Mouse (Mus musculus): ENCODE measurements around the gene Slc38a10. TPM values are rescaled to one million over a fixed set of nuclear protein-coding genes. Genes with fewer than 3 reads are reported as not detected.

The Slc38a10 gene
- polyA plus RNA-seq, 1 experiment, result 90.4 TPM

DNA sequence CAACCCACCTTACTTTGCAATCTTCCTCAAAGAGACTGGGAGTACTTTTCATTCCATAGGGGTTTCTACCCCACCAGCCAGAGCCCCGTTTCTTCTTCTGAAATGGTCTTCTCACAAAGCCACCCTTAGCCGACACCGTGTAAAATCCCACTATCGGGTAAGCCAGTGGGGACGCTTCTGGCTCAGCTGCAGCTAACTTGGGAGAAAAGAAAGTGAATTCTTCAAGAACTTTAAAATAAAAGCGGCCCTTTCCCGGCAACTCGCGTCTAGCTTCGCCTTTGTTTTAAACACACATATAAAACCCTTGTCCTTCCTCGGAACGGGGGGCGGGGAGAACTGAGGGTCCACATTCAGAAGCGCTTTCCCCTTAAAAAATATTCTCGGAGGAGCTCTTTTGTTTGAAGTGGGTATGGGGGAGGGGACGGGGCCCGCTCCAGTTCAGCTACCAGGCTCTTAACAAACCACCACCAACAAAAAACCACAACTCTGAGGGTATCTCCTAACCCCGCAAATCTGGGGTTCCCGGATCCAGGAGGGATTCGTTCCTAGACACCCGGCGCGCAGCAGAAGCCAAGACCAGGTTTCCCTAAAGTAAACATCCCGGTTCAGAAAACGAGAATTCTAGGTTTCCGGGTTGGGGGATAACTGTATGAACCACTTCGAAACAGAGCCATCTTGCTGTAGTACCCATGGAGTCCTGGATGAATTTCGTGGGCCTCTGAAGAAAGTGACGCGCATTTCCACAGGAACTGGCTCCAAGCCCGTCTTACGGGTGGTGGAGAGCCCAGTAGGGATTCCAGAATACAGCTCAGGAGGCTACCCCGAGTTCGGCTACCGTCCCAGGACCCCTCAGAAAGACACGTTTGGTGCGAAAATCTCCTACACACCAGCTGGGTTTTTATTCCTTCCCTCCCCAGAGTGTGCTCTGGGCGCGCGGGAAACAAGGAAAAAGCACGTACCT, 37.6 kb upstream of the Slc38a10 start:
- TF ChIP-seq CTCF (IDR thresholded peaks at IDR 0.05; ENCODE audit: control insufficient read depth, insufficient read depth, insufficient replicate concordance, low read depth, low read length) (no peak), POLR2A (IDR thresholded peaks at IDR 0.05; ENCODE audit: control insufficient read depth, low read depth, low read length) (no peak)
- no peaks in the 10 kb centered on the region for H3K36me3 ChIP-seq (ENCODE audit: control insufficient read depth, insufficient read depth, low read length)
- peak overlapping the region; percentile 82 for H3K4me3 ChIP-seq (ENCODE audit: control insufficient read depth, low read depth, low read length)
- H3K27me3 ChIP-seq (ENCODE audit: control insufficient read depth, insufficient read depth, low read length), result no peaks in the 10 kb centered on the region
- peaks cover 47% of the 10 kb centered on the region for H3K4me1 ChIP-seq (ENCODE audit: control insufficient read depth, insufficient read depth, low read length)
- peak overlapping the region; percentile 76 for H3K27ac ChIP-seq (ENCODE audit: control insufficient read depth, insufficient read depth, low read depth, low read length)

DNA sequence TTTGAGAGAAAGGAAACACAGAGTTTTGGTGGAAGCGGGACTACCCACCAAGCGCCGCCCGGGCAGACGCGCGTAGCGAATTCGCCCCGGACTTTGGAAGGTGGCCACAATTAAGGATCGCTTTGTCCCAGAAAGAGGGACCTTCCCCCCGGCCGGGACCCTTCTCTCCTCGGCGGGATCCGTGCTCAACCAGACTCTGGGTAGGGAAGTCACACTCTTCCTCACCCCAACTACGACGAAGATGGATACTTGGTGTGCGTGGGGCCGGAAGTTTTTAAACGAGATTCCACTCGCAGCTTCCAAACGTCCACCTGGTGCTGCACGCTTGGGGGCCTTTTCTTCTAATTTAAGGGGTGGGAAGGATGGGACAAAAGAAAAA, 36.9 kb upstream of the Slc38a10 start:
- no peaks in the 10 kb centered on the region for H3K36me3 ChIP-seq (ENCODE audit: control insufficient read depth, insufficient read depth, low read length)
- H3K4me1 ChIP-seq (ENCODE audit: control insufficient read depth, insufficient read depth, low read length), result peaks cover 47% of the 10 kb centered on the region
- peak overlapping the region; percentile 39 for H3K4me3 ChIP-seq (ENCODE audit: control insufficient read depth, low read depth, low read length)
- no peaks in the 10 kb centered on the region for H3K27me3 ChIP-seq (ENCODE audit: control insufficient read depth, insufficient read depth, low read length)
- TF ChIP-seq CTCF (IDR thresholded peaks at IDR 0.05; ENCODE audit: control insufficient read depth, insufficient read depth, insufficient replicate concordance, low read depth, low read length) (no peak), POLR2A (IDR thresholded peaks at IDR 0.05; ENCODE audit: control insufficient read depth, low read depth, low read length) (no peak)
- H3K27ac ChIP-seq (ENCODE audit: control insufficient read depth, insufficient read depth, low read depth, low read length), result peak overlapping the region; percentile 17; the same call in 1 of the 2 replicates

DNA sequence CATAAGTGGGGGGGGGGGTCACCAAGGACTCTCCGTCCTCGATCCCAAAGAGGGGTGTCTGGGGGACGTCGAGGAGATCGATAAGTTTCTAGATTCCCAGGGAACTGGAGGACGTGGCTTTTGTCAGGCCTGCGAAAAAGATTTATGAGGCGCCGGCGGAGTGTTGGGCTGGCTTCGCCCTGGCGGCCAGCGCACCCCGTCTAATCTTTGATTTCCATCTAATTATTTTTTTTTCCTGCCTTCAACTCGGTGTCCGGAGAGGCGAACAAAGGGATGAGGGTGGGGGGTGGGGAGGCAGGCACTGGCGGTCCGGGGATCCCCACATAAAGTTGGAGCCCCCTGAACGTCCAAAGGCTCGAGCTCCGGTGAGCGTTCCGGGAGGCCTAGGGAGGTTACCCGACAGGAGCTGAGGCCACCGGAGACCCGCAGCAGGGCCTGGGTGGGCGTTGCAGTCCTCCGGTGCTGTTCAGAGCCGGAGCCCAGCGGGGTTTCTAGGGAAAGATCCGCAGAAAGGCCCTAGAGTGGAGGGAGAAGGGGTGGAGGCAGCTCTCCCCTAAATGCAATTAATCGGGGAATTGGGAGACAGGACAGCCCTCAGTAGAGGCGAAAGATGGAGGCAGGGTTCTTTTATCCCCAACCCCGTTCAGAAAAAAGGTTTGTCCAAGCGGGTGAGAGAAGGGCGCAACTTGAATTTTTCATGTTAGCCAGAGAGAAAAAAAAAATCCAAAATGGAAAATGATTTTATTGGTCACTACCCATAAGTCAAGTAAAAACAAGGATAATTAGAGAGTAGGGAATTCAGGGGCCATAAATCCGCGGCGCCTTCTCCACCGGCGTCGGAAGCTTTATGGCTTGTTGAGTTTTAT, 36.3 kb upstream of the Slc38a10 start:
- TF ChIP-seq CTCF (IDR thresholded peaks at IDR 0.05; ENCODE audit: control insufficient read depth, insufficient read depth, insufficient replicate concordance, low read depth, low read length) (no peak), POLR2A (IDR thresholded peaks at IDR 0.05; ENCODE audit: control insufficient read depth, low read depth, low read length) (no peak)
- Histone ChIP-seq H3K4me3 (ENCODE audit: control insufficient read depth, low read depth, low read length) (peak overlapping the region; percentile 39; the same call in 1 of the 2 replicates), H3K27me3 (ENCODE audit: control insufficient read depth, insufficient read depth, low read length) (no peaks in the 10 kb centered on the region), H3K36me3 (ENCODE audit: control insufficient read depth, insufficient read depth, low read length) (no peaks in the 10 kb centered on the region), H3K27ac (ENCODE audit: control insufficient read depth, insufficient read depth, low read depth, low read length) (peak overlapping the region; percentile 50), H3K4me1 (ENCODE audit: control insufficient read depth, insufficient read depth, low read length) (peaks cover 47% of the 10 kb centered on the region)

DNA sequence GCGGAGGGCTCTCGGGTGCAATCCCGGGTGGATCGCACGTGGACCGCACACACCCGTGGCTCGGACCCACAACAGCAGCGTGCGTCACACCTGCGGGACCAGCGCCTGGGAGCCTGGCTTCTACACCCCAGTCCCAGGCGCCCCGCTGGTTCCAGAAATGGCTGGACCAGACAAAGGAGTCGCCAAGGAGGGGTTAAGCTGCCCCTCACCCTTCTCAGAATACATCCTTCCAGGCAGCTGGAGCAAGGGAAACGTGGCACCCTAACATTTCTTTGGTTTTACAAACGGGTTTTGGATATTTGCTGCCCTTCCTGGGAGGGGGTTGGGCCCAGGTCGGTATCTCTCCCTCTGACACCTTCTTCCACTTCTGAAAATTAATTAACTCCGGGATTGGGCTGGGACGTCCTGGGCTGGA, 35.7 kb upstream of the Slc38a10 start:
- Histone ChIP-seq H3K27me3 (ENCODE audit: control insufficient read depth, insufficient read depth, low read length) (no peaks in the 10 kb centered on the region), H3K27ac (ENCODE audit: control insufficient read depth, insufficient read depth, low read depth, low read length) (no peak overlapping the region; the same call in 1 of the 2 replicates), H3K36me3 (ENCODE audit: control insufficient read depth, insufficient read depth, low read length) (no peaks in the 10 kb centered on the region), H3K4me1 (ENCODE audit: control insufficient read depth, insufficient read depth, low read length) (peaks cover 47% of the 10 kb centered on the region), H3K4me3 (ENCODE audit: control insufficient read depth, low read depth, low read length) (no peak overlapping the region)
- TF ChIP-seq CTCF (IDR thresholded peaks at IDR 0.05; ENCODE audit: control insufficient read depth, insufficient read depth, insufficient replicate concordance, low read depth, low read length), result no peak
- TF ChIP-seq POLR2A (IDR thresholded peaks at IDR 0.05; ENCODE audit: control insufficient read depth, low read depth, low read length), result no peak

DNA sequence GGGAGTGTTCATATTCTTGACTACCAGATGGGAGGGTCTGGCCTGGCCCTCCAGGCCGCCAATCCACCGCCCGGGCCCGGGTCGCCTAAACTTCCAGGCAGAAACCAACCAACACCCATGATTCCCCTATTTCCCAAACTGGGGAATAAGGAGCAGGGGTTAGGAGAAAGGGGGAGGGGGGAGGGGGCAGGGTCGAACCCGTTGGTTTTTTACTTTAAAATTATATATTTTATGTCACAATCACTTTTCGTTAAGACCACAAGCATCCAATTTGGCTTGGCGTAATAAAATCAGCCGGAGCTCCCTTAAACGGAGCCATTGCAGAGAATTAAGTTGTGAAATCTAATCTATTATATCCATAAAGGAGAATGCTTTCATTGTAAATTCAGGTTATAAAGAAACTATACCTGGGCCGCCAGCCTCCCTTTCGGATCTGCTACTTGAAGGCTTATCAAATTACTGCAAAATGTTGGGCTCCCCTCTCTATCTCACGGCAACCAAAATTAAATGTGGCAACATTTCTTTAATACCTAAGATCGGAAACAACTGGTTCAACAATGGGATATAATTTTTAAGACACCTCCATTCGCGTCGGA, 35.1 kb upstream of the Slc38a10 start:
- Histone ChIP-seq H3K4me1 (ENCODE audit: control insufficient read depth, insufficient read depth, low read length) (peaks cover 47% of the 10 kb centered on the region), H3K36me3 (ENCODE audit: control insufficient read depth, insufficient read depth, low read length) (no peaks in the 10 kb centered on the region), H3K27me3 (ENCODE audit: control insufficient read depth, insufficient read depth, low read length) (no peaks in the 10 kb centered on the region), H3K27ac (ENCODE audit: control insufficient read depth, insufficient read depth, low read depth, low read length) (peak overlapping the region; percentile 56), H3K4me3 (ENCODE audit: control insufficient read depth, low read depth, low read length) (peak overlapping the region; percentile 52)
- TF ChIP-seq POLR2A (IDR thresholded peaks at IDR 0.05; ENCODE audit: control insufficient read depth, low read depth, low read length) (no peak), CTCF (IDR thresholded peaks at IDR 0.05; ENCODE audit: control insufficient read depth, insufficient read depth, insufficient replicate concordance, low read depth, low read length) (no peak)

DNA sequence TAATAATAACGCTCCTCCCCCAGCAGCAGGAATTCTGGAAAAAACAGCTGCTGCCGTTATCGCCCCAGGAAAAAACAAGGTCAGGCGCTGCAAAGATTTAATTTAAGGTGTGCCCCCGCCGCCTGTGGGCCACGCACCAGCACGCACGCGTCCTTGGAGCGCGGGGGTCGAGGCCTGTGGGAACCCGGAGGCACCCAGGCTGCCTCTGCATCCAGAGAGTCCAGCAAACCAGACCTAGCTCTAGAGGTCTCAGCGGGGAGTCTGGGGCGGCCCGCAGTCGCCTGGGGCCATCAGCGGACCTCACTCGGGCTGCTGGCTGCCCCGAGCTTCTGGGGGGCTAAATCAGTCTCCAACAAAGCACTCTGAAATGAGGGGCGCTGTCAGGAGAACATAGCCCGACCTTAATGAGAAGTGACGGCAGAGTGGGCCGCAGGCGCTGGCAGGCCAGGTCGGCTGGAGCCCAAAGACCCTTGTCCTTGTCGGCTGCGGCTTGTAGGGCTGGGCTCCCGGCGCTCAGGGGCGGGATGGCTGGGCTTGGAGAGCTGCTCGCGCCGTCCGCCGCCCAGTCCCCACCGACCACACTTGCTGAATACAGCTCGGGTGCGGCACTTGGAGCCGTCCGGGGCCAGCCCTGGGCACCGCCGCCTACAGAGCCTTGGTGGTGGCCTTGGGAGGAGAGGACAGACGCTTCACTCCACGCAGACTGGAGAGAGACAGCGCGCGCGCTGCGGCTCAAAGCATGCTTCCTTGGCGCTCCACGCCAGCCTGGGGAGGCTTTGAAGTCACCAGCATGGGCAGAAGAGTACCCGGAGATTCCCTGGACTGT, 34.4 kb upstream of the Slc38a10 start:
- peaks cover 43% of the 10 kb centered on the region for H3K4me1 ChIP-seq (ENCODE audit: control insufficient read depth, insufficient read depth, low read length)
- H3K27me3 ChIP-seq (ENCODE audit: control insufficient read depth, insufficient read depth, low read length), result no peaks in the 10 kb centered on the region
- no peaks in the 10 kb centered on the region for H3K36me3 ChIP-seq (ENCODE audit: control insufficient read depth, insufficient read depth, low read length)
- TF ChIP-seq CTCF (IDR thresholded peaks at IDR 0.05; ENCODE audit: control insufficient read depth, insufficient read depth, insufficient replicate concordance, low read depth, low read length) (no peak), POLR2A (IDR thresholded peaks at IDR 0.05; ENCODE audit: control insufficient read depth, low read depth, low read length) (no peak)
- peak overlapping the region; percentile 52 for H3K4me3 ChIP-seq (ENCODE audit: control insufficient read depth, low read depth, low read length)
- peak overlapping the region; percentile 59 for H3K27ac ChIP-seq (ENCODE audit: control insufficient read depth, insufficient read depth, low read depth, low read length)
